Mouse (Mus musculus) heart, adult 9 months (tissue): ENCODE measurements around the gene Lamp5.

Source experiments
- DNase-seq, 2 experiments: peaks; one replicate each; pipeline ENCODE4 v3.0.0; 2022; ENCODE audit warnings: low spot score in 2 of 2

Gene Lamp5

GRCm38 (mm10) chr2:136051688-136052289 lies at the start of gene Lamp5:
Gene Lamp5 (plus strand): TSS chr2:136052239.
- no peak for DNase-seq

DNA sequence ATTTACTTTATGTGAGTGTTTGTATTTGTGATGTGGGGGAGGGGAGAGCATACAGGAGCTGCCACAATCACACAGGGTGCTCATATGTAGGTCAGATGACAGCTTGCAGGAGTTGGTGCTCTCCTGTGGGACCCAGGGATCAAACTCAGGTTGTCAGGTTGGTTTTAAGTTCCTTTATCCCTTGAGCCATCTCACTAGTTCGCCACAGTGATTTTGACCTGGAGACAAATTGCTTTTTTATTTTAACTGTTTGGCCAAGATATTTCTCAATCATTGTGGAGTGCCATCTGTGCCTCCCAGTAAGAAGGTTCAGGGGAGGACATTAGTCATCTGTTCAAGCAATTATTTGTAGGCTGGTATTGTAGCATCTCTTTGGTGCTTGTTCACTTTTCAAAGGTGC lies 48.2 kb upstream of the Lamp5 start:
- no peak for DNase-seq

- DNase-seq: no peak
Observed at GRCm38 (mm10) chr2:136006280-136006679, 45.8 kb upstream of the Lamp5 start.

DNA sequence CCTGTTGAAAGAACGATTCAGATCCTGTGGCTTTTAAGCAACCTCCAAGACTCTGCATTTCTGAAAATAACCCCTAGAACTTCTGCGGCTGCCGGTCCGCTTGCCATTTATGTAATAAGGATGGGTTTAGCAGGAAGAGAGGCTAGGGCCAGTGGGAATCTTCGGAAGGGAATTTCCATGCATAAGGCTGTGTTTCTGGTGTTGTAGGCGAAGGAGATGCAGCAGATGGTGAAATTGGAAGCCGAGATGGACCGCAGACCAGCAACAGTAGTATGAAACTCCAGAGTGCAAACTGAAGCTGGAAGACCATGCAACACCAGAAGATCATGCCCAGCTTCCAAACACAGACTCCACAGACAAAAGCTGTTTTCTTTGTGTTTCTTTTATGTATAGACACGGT lies 39.3 kb upstream of the Lamp5 start:
- DNase-seq: no peak

- no peak for DNase-seq
Observed at GRCm38 (mm10) chr2:136048464-136048863, 3.6 kb upstream of the Lamp5 start.

GRCm38 (mm10) chr2:136050793-136051615 lies 1.0 kb upstream of the Lamp5 start:
- no peak for DNase-seq

- DNase-seq: no peak
Observed at GRCm38 (mm10) chr2:136057861-136058331, 5.9 kb downstream of the Lamp5 start.

- no peak for DNase-seq
Observed at GRCm38 (mm10) chr2:136058398-136058797, 6.4 kb downstream of the Lamp5 start.

GRCm38 (mm10) chr2:136059029-136059669 lies 7.1 kb downstream of the Lamp5 start:
- DNase-seq: no peak

DNA sequence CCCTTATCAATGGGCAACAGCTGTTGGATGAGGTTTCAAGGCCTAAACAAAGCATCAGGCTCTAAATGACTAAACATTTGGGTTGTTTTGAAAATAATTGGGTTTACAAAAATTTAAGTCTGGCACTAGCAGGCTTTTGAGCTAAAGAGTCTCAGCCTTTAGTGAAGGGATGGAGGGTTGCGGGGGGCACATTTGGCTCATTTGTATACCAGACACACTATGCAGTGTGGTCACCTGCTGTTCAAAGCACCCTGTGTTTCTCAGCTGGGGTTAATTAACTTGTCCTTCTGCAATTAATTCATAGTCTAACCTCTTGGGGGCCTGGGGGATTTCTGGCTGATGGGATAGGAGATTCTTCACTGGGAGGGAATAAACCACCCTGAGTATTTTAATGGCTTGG lies 12.3 kb downstream of the Lamp5 start:
- no peak for DNase-seq

DNA sequence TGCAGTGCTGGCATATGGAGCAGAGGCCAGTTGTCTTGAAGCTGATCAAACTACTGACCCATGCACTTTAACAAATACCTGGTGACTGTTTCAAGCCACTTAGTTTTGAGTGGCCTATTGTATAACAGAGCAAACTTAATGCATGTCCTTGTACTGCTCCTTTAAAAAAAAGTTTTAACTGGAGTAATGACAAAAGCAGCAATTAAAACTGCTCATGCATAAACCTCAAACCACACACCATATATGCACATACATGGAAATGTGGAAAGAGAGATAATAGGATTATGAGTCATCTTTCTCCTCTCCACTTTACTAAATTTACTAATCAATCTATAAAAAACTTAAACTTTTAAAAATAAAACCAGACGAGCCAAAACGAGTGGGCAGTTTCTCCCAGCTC lies 43.9 kb downstream of the Lamp5 start:
- no peak for DNase-seq

DNA sequence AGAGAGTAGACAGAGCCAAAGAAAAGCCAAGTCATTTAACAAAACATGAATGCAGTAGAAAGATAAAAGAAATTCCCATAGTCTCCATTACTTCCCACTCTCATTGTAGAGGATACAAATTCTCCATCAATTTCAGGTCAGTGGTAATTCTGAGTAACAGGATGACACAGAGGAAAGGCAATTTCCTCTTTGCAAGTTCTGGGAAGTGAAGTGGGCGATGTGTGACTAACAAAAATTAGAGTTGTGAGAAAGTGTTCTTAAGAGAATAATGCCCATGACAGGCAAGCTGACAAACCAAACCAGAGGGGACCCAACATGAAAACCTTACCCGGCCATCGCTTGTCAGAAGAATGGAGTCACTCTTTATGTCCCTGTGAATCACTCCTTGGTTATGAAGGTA lies 45.1 kb downstream of the Lamp5 start:
- DNase-seq: no peak

DNA sequence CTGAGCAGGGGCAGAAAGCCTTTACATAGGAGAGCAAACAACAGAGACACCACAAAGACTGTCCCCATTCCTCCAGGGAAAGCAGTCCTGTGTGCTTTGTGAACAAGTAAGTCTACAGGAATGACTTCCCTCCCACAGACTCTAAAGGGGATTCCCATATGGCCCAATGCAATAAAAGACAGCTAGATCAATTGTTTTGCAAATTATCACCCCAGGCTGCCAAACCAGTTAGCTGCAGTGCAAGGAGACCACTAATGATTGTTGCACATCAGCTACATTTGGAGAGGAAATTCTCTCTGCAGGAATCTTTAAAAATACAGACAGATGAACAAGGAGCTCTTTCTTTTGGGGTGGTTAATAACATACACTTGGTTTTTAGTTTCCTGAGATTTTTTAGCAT lies 55.6 kb downstream of the Lamp5 start:
- DNase-seq: no peak

DNA sequence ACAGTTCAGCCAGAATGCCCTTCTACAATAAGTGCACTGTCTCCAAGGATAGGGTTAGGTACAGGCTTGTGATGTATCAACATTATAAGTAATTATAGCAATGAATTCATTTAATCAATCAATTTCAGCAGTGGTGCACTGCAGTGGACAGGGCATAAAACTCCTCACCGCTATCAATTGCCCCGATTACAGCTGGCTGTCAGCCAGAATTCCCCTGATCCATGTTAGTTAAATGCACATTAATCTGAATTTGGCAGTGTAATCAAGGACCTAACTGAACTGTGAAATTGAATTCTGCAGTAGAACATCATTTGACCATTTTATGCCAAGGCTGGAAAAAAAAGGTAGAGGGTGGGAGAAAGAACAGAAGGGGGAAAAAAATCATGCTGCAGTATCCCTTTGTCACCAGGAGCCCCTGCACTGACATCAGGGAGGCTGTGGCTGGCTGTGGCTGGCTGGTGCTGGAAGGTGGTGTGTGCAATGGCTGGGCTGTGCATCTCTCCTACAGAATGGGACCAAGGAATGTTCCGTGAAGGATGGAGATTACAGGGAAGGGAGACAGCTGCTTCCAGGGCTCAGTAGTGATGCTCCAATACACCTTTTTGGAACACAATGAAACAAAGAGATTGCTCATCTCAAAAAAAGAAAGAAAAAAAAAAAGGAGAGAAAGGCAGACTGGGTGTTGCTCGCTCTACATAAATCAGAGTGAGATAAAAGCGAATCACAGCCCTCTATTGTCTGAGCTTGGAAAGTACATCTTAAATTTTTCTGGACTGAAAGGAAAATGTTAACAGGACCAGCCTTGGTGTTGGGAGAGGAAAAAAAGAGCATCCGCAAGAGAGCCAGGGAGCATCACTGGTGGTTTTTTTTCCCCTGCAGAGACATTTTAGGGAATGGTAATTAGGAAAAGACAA lies 56.3 kb downstream of the Lamp5 start:
- DNase-seq: no peak

- DNase-seq: no peak
Observed at GRCm38 (mm10) chr2:136109038-136109363, 57.0 kb downstream of the Lamp5 start.

- DNase-seq: no peak
Observed at GRCm38 (mm10) chr2:136113374-136113773, 61.3 kb downstream of the Lamp5 start.

DNA sequence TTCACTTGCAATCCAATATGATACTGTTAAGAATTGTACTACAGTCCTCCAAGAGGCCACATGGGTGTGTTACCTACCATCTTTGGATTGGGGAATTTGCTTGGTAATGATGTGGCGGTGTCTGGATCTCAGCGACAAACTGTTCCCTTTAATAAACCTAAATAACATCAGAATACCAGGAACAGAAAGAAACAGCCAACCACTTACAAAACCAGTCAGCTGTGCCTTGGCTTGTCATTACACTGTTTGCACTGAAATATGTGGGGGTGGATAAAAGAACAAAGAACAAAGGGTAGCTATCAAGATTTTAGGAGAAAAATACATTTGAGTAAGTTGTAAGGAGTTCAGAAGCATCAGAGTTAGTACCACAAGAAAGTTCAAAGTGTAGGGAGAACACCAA lies 66.0 kb downstream of the Lamp5 start:
- no peak for DNase-seq
